Mouse (Mus musculus): ENCODE results near the gene Ucp2. TPM values are rescaled to one million over a fixed set of nuclear protein-coding genes. Genes with fewer than 3 reads are reported as not detected.

Ucp2 gene
- total and polyA plus RNA-seq, 2 experiments from 2014 or later: 101 to 112 TPM

DNA sequence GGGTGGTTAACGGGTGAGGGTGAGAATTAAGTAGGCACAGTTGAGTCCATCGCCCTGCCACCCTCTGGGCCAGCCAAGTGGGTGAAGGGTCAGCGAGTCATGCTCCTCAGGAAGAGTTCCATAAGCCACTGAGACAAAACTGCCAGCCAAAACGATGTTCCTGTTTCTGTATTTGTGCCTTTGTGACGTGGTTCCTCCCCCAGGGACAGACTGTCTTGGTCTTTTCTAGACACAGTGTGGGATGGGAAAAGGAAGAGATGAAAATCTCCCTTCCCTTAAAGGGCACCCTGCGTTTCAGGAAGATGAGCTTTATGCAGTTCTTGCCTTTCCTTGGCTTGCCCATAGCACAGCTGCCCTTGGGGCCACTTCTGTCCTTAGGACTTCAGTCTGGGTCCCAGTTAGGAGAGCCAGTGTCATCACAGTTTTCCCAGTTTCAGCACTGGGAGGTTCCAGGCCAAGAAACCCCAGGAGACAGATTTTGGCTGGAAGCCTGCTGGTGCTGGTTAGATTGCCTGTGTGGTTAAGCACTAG is 31.5 kb upstream of the Ucp2 start:
- Histone ChIP-seq H3K9me3 (ENCODE audit: low read length) (no peaks in the 10 kb centered on the region), H3K4me2 (ENCODE audit: low read depth, low read length) (no peak overlapping the region), H3K27ac (peak overlapping the region; percentile 8; the same call in 1 of the 2 replicates), H3K9ac (replicated peaks; ENCODE audit: low read length) (no peak overlapping the region), H3K36me3 (ENCODE audit: insufficient read depth, low read length) (peaks cover 13% of the 10 kb centered on the region), H3K4me3 (ENCODE audit: low read length) (no peak overlapping the region), H3K27me3 (ENCODE audit: insufficient read depth, low read length) (no peaks in the 10 kb centered on the region), H3K4me1 (ENCODE audit: insufficient read depth, low read length) (peaks cover 7% of the 10 kb centered on the region; the same call in 1 of the 2 replicates)
- peak; percentile 70 for ATAC-seq
- TF ChIP-seq CTCF (IDR thresholded peaks at IDR 0.05; ENCODE audit: low read depth): no peak
- WGBS: 66% methylated on average over 6 of the region's 6 CpGs
- peak; percentile 36 for DNase-seq (ENCODE audit: low spot score)

GRCm38 (mm10) chr7:100463194-100463593 is 29.9 kb upstream of the Ucp2 start:
- DNase-seq (ENCODE audit: low spot score) (no peak), ATAC-seq (no peak)
- WGBS: 89% methylated on average over 9 of the region's 9 CpGs
- H3K9ac ChIP-seq (replicated peaks; ENCODE audit: low read length): no peak overlapping the region
- H3K27me3 ChIP-seq (ENCODE audit: insufficient read depth, low read length): no peaks in the 10 kb centered on the region
- H3K9me3 ChIP-seq (ENCODE audit: low read length): no peaks in the 10 kb centered on the region
- H3K36me3 ChIP-seq (ENCODE audit: insufficient read depth, low read length): peaks cover 8% of the 10 kb centered on the region; the same call in 1 of the 2 replicates
- no peak overlapping the region for H3K4me2 ChIP-seq (ENCODE audit: low read depth, low read length)
- no peak for TF ChIP-seq CTCF (IDR thresholded peaks at IDR 0.05; ENCODE audit: low read depth)
- H3K27ac ChIP-seq: no peak overlapping the region
- H3K4me1 ChIP-seq (ENCODE audit: insufficient read depth, low read length): peaks cover 7% of the 10 kb centered on the region; the same call in 1 of the 2 replicates
- no peak overlapping the region for H3K4me3 ChIP-seq (ENCODE audit: low read length)

- Histone ChIP-seq H3K4me3 (ENCODE audit: low read length) (no peak overlapping the region), H3K9ac (replicated peaks; ENCODE audit: low read length) (no peak overlapping the region), H3K36me3 (ENCODE audit: insufficient read depth, low read length) (peaks cover 8% of the 10 kb centered on the region; the same call in 1 of the 2 replicates), H3K9me3 (ENCODE audit: low read length) (no peaks in the 10 kb centered on the region), H3K4me1 (ENCODE audit: insufficient read depth, low read length) (peaks cover 7% of the 10 kb centered on the region; the same call in 1 of the 2 replicates), H3K4me2 (ENCODE audit: low read depth, low read length) (no peak overlapping the region), H3K27ac (no peak overlapping the region), H3K27me3 (ENCODE audit: insufficient read depth, low read length) (no peaks in the 10 kb centered on the region)
- no peak for TF ChIP-seq CTCF (IDR thresholded peaks at IDR 0.05; ENCODE audit: low read depth)
- WGBS: 91% methylated on average over 10 of the region's 10 CpGs
- ATAC-seq (no peak), DNase-seq (ENCODE audit: low spot score) (no peak)
Measured at GRCm38 (mm10) chr7:100463757-100464156, 29.4 kb upstream of the Ucp2 start.

DNA sequence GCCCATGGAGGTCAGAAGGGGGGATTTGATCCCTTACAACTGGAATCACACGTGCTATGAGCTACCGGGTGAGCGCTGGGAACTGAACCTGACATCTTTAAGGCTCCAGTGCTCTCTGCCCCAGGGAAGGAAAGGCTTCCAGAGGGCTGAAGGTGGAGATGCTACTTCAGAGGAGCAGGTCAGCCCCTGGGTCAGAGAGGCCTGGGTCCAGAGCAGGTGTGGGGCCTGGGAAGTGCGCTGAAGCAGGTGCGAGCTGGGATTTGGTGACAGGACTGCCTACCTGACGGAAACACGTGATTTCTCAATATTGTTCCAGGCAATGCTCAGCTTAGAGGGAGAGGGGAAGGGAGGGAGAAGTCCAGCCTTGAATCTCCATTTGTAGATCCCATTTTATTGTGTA is 28.9 kb upstream of the Ucp2 start:
- Histone ChIP-seq H3K27me3 (ENCODE audit: insufficient read depth, low read length) (no peaks in the 10 kb centered on the region), H3K9me3 (ENCODE audit: low read length) (no peaks in the 10 kb centered on the region), H3K27ac (no peak overlapping the region), H3K4me3 (ENCODE audit: low read length) (no peak overlapping the region), H3K4me2 (ENCODE audit: low read depth, low read length) (no peak overlapping the region), H3K9ac (replicated peaks; ENCODE audit: low read length) (no peak overlapping the region), H3K36me3 (ENCODE audit: insufficient read depth, low read length) (peaks cover 11% of the 10 kb centered on the region; the same call in 1 of the 2 replicates), H3K4me1 (ENCODE audit: insufficient read depth, low read length) (peaks cover 7% of the 10 kb centered on the region; the same call in 1 of the 2 replicates)
- TF ChIP-seq CTCF (IDR thresholded peaks at IDR 0.05; ENCODE audit: low read depth): no peak
- 97% methylated on average over 7 of the region's 7 CpGs for WGBS
- ATAC-seq (no peak), DNase-seq (ENCODE audit: low spot score) (no peak)

DNA sequence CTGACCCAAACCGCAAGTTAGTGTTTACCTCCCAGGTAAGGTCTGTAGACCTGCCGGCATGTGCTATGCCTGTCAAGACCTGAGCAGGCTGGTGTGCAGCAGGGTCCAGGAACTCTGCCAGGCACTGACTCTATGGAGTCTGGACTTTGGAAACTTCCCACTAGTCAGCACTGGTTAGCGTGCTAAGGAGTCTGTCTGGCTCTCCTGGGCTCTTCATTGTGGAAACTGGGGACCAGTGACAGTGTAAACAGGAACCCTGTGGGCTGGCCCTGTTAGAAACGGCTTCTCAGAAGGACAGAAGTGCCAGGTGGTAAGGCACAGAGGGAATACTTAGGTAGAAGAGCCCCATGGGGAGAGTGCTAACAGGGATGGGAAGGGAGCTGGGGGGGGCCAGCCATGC is 27.9 kb upstream of the Ucp2 start:
- DNase-seq (ENCODE audit: low spot score) (no peak), ATAC-seq (no peak)
- Histone ChIP-seq H3K4me2 (ENCODE audit: low read depth, low read length) (no peak overlapping the region), H3K9ac (replicated peaks; ENCODE audit: low read length) (no peak overlapping the region), H3K27ac (peak overlapping the region; percentile 71), H3K4me3 (ENCODE audit: low read length) (no peak overlapping the region), H3K9me3 (ENCODE audit: low read length) (no peaks in the 10 kb centered on the region), H3K36me3 (ENCODE audit: insufficient read depth, low read length) (peaks cover 11% of the 10 kb centered on the region; the same call in 1 of the 2 replicates), H3K27me3 (ENCODE audit: insufficient read depth, low read length) (no peaks in the 10 kb centered on the region), H3K4me1 (ENCODE audit: insufficient read depth, low read length) (peaks cover 7% of the 10 kb centered on the region; the same call in 1 of the 2 replicates)
- WGBS: 56% methylated on average over 4 of the region's 4 CpGs
- TF ChIP-seq CTCF (IDR thresholded peaks at IDR 0.05; ENCODE audit: low read depth): no peak

DNA sequence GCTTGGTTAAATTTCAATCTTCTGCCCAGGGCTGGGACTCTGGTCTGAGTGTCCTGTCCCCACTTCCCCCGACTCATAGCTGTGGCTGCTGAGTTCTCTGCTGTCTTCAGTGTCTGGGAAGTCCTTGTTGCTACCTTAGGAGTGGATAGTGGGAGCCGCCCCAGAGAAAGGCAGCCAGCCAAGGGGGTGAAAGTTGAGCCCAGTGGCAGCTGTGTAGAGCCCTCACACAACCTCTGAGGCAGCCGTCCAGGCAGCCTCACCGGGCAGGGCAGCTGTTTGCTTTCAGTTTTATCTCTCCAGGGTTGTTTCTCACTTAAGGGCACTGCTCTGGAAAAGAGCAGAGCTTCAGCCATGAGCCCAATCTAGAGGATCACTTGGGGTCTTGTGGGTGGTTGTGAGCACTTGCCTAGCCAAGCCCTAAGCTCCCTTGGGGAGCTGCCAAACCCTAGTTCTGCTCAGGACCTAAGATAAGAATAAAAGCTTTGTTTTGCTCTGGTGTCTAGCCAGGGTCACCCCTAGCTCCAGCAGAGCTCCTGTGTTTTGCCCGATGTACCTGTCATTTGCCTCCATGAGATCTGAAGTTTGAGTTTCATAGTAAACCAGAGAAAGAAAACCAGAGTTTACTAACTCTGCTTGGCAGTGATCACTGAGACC is 27.4 kb upstream of the Ucp2 start:
- H3K27me3 ChIP-seq (ENCODE audit: insufficient read depth, low read length): no peaks in the 10 kb centered on the region
- peak overlapping the region; percentile 71 for H3K27ac ChIP-seq
- no peak for TF ChIP-seq CTCF (IDR thresholded peaks at IDR 0.05; ENCODE audit: low read depth)
- H3K9me3 ChIP-seq (ENCODE audit: low read length): no peaks in the 10 kb centered on the region
- ATAC-seq: peak; percentile 51; the same call in 1 of the 2 replicates
- peaks cover 7% of the 10 kb centered on the region; the same call in 1 of the 2 replicates for H3K4me1 ChIP-seq (ENCODE audit: insufficient read depth, low read length)
- H3K9ac ChIP-seq (replicated peaks; ENCODE audit: low read length): no peak overlapping the region
- peak; percentile 17 for DNase-seq (ENCODE audit: low spot score)
- no peak overlapping the region for H3K4me2 ChIP-seq (ENCODE audit: low read depth, low read length)
- no peak overlapping the region for H3K4me3 ChIP-seq (ENCODE audit: low read length)
- 39% methylated on average over 5 of the region's 5 CpGs for WGBS
- H3K36me3 ChIP-seq (ENCODE audit: insufficient read depth, low read length): 0 out of 2 replicates have a peak, but pooled peaks cover 11% of the 10 kb centered on the region

Data from hindbrain, postnatal 0 days (tissue).